Mouse (Mus musculus) MEL (cell line): ENCODE measurements at regions not wholly inside any gene's neighbourhood (a gene's known extent, or its start where the extent isn't known, plus 50 kb on each side); places are given as distances from the start of the nearest gene placed in this dataset.

Experiments used
- CTCF ChIP-seq, 3 experiments: IDR thresholded peaks in 2 of 3; conservative IDR thresholded peaks in 1 of 3; 2 replicates each; pipeline ENCODE4 v1.5.1; 2011 to 2012; ENCODE audit warnings: low read length in 3 of 3, low read depth in 2 of 3, mild to moderate bottlenecking in 2 of 3, improper control_type of control experiment in 1 of 3, inconsistent platforms in 1 of 3, mixed read lengths in 1 of 3, moderate library complexity in 1 of 3; ENCODE audit not compliant: control insufficient read depth in 1 of 3, insufficient read depth in 1 of 3, poor library complexity in 1 of 3, severe bottlenecking in 1 of 3
- E2F4 ChIP-seq: IDR thresholded peaks from 2 replicates; pipeline ENCODE4 v1.6.1; 2011; ENCODE audit warnings: low read depth, low read length, improper control_type of control experiment, borderline replicate concordance
- GABPA ChIP-seq: IDR thresholded peaks from 2 replicates; pipeline ENCODE4 v1.6.1; 2012; ENCODE audit warnings: low read depth, mild to moderate bottlenecking, inconsistent platforms, low read length, improper control_type of control experiment, moderate library complexity
- GATA1 ChIP-seq: IDR thresholded peaks from 2 replicates; pipeline ENCODE4 v1.6.1; 2011; ENCODE audit warnings: low read depth, low read length, improper control_type of control experiment
- MAX ChIP-seq: IDR thresholded peaks from 2 replicates; pipeline ENCODE4 v1.6.1; 2011; ENCODE audit warnings: low read length, improper control_type of control experiment
- POLR2A ChIP-seq, 2 experiments: IDR thresholded peaks; 2 replicates each; pipeline ENCODE4 v1.6.1; 2011 to 2012; ENCODE audit warnings: low read length in 2 of 2, mild to moderate bottlenecking in 2 of 2, control low read depth in 1 of 2, improper control_type of control experiment in 1 of 2, low read depth in 1 of 2, moderate library complexity in 1 of 2; ENCODE audit not compliant: control insufficient read depth in 1 of 2, insufficient read depth in 1 of 2, poor library complexity in 1 of 2
- TBP ChIP-seq: IDR thresholded peaks from 2 replicates; pipeline ENCODE4 v1.8.0; 2011; ENCODE audit warnings: low read depth, low read length, improper control_type of control experiment
- UBTF ChIP-seq: IDR thresholded peaks from 2 replicates; pipeline ENCODE4 v1.6.1; 2012; ENCODE audit warnings: low read depth, mild to moderate bottlenecking, inconsistent platforms, low read length, improper control_type of control experiment, moderate library complexity, borderline replicate concordance; ENCODE audit not compliant: insufficient read depth

DNA sequence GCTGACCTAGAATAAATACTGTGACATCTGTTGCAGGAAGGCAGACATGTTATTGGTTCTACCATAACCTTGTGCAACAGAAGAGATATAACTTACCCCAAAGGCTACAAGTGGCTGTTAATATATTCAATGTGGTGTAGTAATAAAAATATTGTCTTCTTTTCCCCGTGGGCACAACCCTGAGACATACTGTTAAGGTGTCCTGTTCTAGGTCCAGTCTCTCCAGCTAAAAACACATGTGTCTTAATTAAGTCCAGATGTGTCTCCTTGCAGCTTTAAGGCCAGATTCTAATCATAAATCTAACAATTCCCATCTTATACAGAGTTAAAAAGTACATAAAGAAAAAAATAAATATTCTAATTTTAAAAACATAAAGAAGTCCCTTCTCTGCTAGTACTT is 175.8 kb downstream of the 4933402N22Rik start:
- TF ChIP-seq TBP (no peak), POLR2A (IDR thresholded peaks at IDR 0.05; ENCODE audit: control insufficient read depth in 1 of 2, insufficient read depth in 1 of 2, low read depth in 1 of 2, low read length in 2 of 2, poor library complexity in 1 of 2) (no peak), E2F4 (no peak), GABPA (no peak), GATA1 (no peak), MAX (no peak), UBTF (no peak), CTCF (IDR thresholded peaks at IDR 0.05 in 2 of 3, conservative IDR thresholded peaks at IDR 0.05 in 1 of 3; ENCODE audit: control insufficient read depth in 1 of 3, insufficient read depth in 1 of 3, low read depth in 2 of 3, low read length in 3 of 3, poor library complexity in 1 of 3, severe bottlenecking in 1 of 3) (no peak)
